Mouse (Mus musculus) hindbrain, postnatal 0 days (tissue): ENCODE measurements at regions not wholly inside any gene's neighbourhood (a gene's known extent, or its start where the extent isn't known, plus 50 kb on each side); places are given as distances from the start of the nearest gene placed in this dataset.

Source experiments
- ATAC-seq: fragments of 200-750 bp; cut with Nextera tagmentation; 2 replicates; pipeline ENCODE4 v1.8.0; 2017; ENCODE audit warnings: mild to moderate bottlenecking, moderate TSS enrichment, moderate library complexity
- DNase-seq: peaks from one replicate; pipeline ENCODE4 v3.0.0-alpha.2; 2015; ENCODE audit warnings: low spot score
- H3K27ac ChIP-seq: fragments of 300-500 bp; sonication (generic); 2 replicates; pipeline ENCODE4 v1.5.1; 2014; ENCODE audit warnings: mild to moderate bottlenecking
- H3K27me3 ChIP-seq: fragments of 300-500 bp; sonication (generic); 2 replicates; pipeline ENCODE4 v1.6.1; 2014; ENCODE audit warnings: low read length, mixed read lengths; ENCODE audit not compliant: insufficient read depth
- H3K36me3 ChIP-seq: fragments of 300-500 bp; sonication (generic); 2 replicates; pipeline ENCODE4 v1.6.1; 2014; ENCODE audit warnings: low read length, mixed read lengths; ENCODE audit not compliant: insufficient read depth
- H3K4me1 ChIP-seq: fragments of 300-500 bp; sonication (generic); 2 replicates; pipeline ENCODE4 v1.6.1; 2014; ENCODE audit warnings: antibody characterized with exemption, low read length, mixed read lengths; ENCODE audit not compliant: insufficient read depth
- H3K4me2 ChIP-seq: fragments of 300-500 bp; sonication (generic); 2 replicates; pipeline ENCODE4 v1.6.1; 2014; ENCODE audit warnings: low read depth, mild to moderate bottlenecking, low read length, moderate library complexity, mixed read lengths
- H3K4me3 ChIP-seq: fragments of 300-500 bp; sonication (generic); 2 replicates; pipeline ENCODE4 v1.5.1; 2014; ENCODE audit warnings: low read length
- H3K9ac ChIP-seq: fragments of 300-500 bp; sonication (generic); replicated peaks from 2 replicates; pipeline ENCODE4 v1.6.1; 2014; ENCODE audit warnings: mild to moderate bottlenecking, low read length, moderate library complexity, mixed read lengths
- H3K9me3 ChIP-seq: fragments of 300-500 bp; sonication (generic); 2 replicates; pipeline ENCODE4 v1.6.1; 2016; ENCODE audit warnings: low read length, mixed read lengths
- CTCF ChIP-seq: IDR thresholded peaks from 2 replicates; pipeline ENCODE4 v1.5.1; 2016; ENCODE audit warnings: antibody characterized with exemption, control low read depth, low read depth
- WGBS: fragments of 180-500 bp; shearing (Covaris S2); extraction: QIAGEN DNeasy Blood & Tissue Kit; methylation state at CpG from one replicate; pipeline ENCODE4 v1.1.7; 2014; 5-methylcytosine and 5-hydroxymethylcytosine counted together

- Histone ChIP-seq H3K9me3 (no peaks in the 10 kb centered on the region), H3K36me3 (no peaks in the 10 kb centered on the region), H3K27me3 (no peaks in the 10 kb centered on the region), H3K4me3 (no peak overlapping the region), H3K4me2 (no peak overlapping the region), H3K27ac (no peak overlapping the region), H3K9ac (no peak overlapping the region), H3K4me1 (no peaks in the 10 kb centered on the region)
- no peak for ATAC-seq
- no peak for TF ChIP-seq CTCF
- peak; percentile 36 for DNase-seq
- WGBS = 41% methylated on average over 10 of the region's 10 CpGs
These were observed 250.8 kb downstream of the Wdr11 start for GRCm38 (mm10) chr7:129842303-129843122.

- no peak for TF ChIP-seq CTCF
- Histone ChIP-seq H3K4me2 (no peak overlapping the region), H3K9ac (no peak overlapping the region), H3K27ac (no peak overlapping the region), H3K9me3 (no peaks in the 10 kb centered on the region), H3K27me3 (no peaks in the 10 kb centered on the region), H3K4me3 (no peak overlapping the region), H3K36me3 (no peaks in the 10 kb centered on the region), H3K4me1 (no peaks in the 10 kb centered on the region)
- no peak for ATAC-seq
- DNase-seq = no peak
- WGBS = 74% methylated on average over 5 of the region's 5 CpGs
These were observed 255.5 kb downstream of the Wdr11 start for GRCm38 (mm10) chr7:129847136-129847535.

DNA sequence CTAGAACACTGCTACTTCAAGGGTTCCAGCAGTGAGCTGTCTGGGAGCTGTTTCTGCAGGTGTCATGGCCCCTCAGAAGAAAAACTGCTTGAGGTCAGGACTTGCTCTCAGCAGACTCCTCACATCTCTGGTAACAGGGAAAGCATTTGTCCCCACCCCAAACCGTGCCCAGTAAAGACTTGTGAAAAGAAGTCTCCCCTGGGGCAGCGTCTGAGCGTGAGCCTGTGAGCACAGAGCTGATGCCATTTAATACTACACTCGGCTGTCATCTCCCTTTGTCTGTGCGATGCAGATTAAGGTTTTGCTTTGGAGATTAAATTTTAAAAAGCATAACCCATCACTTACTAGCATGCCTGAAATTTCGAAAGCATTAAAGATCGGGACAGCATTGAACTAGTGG lies 261.9 kb downstream of the Wdr11 start:
- Histone ChIP-seq H3K27ac (no peak overlapping the region), H3K9me3 (no peaks in the 10 kb centered on the region), H3K36me3 (no peaks in the 10 kb centered on the region), H3K4me2 (no peak overlapping the region), H3K4me3 (no peak overlapping the region), H3K9ac (no peak overlapping the region), H3K27me3 (no peaks in the 10 kb centered on the region), H3K4me1 (no peaks in the 10 kb centered on the region)
- no peak for DNase-seq
- WGBS = 32% methylated on average over 7 of the region's 7 CpGs
- no peak for TF ChIP-seq CTCF
- ATAC-seq = no peak

DNA sequence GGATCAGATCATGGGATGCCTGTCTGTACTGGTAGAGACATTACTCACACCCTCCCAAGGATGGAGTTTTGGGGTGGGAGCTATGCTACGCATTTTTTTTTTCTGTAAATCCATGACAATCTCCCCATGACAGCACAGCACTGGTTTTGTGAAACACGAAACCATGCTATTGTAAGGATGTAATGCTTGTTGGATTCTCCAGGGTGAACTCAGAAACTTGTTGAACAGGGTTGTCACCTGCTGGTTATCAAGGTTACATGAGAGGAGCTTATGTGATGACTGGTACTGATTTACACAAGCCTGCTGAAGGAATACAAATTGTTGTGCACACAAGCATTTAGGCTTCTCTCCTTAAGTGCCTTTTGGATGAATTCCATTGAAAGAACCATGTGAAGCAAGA lies 263.3 kb downstream of the Wdr11 start:
- H3K4me3 ChIP-seq = no peak overlapping the region
- 74% methylated on average over 2 of the region's 2 CpGs for whole genome bisulfite sequencing
- no peaks in the 10 kb centered on the region for H3K27me3 ChIP-seq
- no peaks in the 10 kb centered on the region for H3K4me1 ChIP-seq
- TF ChIP-seq CTCF = no peak
- no peaks in the 10 kb centered on the region for H3K9me3 ChIP-seq
- no peak overlapping the region for H3K9ac ChIP-seq
- no peak for ATAC-seq
- no peaks in the 10 kb centered on the region for H3K36me3 ChIP-seq
- no peak overlapping the region for H3K27ac ChIP-seq
- DNase-seq = no peak
- H3K4me2 ChIP-seq = no peak overlapping the region

- Histone ChIP-seq H3K27ac (no peak overlapping the region), H3K36me3 (no peaks in the 10 kb centered on the region), H3K27me3 (no peaks in the 10 kb centered on the region), H3K9ac (no peak overlapping the region), H3K4me1 (no peaks in the 10 kb centered on the region), H3K4me3 (no peak overlapping the region), H3K4me2 (no peak overlapping the region), H3K9me3 (no peaks in the 10 kb centered on the region)
- 51% methylated on average over 1 of the region's 1 CpGs for WGBS
- TF ChIP-seq CTCF = no peak
- DNase-seq = no peak
- ATAC-seq = no peak
These were observed 271.3 kb downstream of the Wdr11 start for GRCm38 (mm10) chr7:129862966-129863365.

DNA sequence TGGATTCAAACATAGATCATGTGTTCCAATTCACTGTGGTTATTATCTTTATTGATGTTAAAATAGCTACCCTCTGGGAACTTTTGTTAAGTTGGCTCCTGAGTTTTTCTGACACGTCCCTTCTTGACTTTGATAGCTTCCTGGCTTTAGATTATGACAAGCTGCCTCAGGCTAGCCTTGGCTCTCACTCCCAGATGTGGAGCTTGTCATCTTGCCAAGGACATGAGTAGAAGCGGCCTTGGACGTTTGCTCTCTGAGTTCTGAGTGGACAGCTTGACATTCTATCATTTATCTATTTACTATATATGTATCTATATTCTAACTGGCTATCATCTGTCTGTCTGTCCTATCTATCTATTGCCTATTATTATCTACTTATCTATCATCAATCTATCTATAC lies 273.9 kb downstream of the Wdr11 start:
- WGBS = 82% methylated on average over 3 of the region's 3 CpGs
- Histone ChIP-seq H3K36me3 (no peaks in the 10 kb centered on the region), H3K27ac (no peak overlapping the region), H3K4me1 (no peaks in the 10 kb centered on the region), H3K9ac (no peak overlapping the region), H3K4me2 (no peak overlapping the region), H3K9me3 (no peaks in the 10 kb centered on the region), H3K4me3 (no peak overlapping the region), H3K27me3 (no peaks in the 10 kb centered on the region)
- no peak for ATAC-seq
- no peak for TF ChIP-seq CTCF
- no peak for DNase-seq

- no peak overlapping the region for H3K9ac ChIP-seq
- H3K9me3 ChIP-seq = no peaks in the 10 kb centered on the region
- H3K4me1 ChIP-seq = no peaks in the 10 kb centered on the region
- H3K4me2 ChIP-seq = no peak overlapping the region
- no peaks in the 10 kb centered on the region for H3K36me3 ChIP-seq
- WGBS = 77% methylated on average over 11 of the region's 11 CpGs
- DNase-seq (no peak), ATAC-seq (no peak)
- H3K27me3 ChIP-seq = no peaks in the 10 kb centered on the region
- TF ChIP-seq CTCF = no peak
- H3K27ac ChIP-seq = no peak overlapping the region
- H3K4me3 ChIP-seq = no peak overlapping the region
These were observed 280.6 kb downstream of the Wdr11 start for GRCm38 (mm10) chr7:129872208-129872790.
